Comparison of ENCODE assay signal across 8 mouse cellular contexts in genomic region chr7:43562006-43562633, GRCm38 (mm10). TPM values are rescaled to one million over a fixed set of nuclear protein-coding genes. Genes with fewer than 3 reads are reported as not detected.
DNase-seq lines count a peak whose midpoint lies in the region; ATAC-seq lines count a peak whose summit lies in the region.

Gene Zfp658, plus strand, starts transcription at chr7:43562256.

- H3K27me3 ChIP-seq in intestine, embryonic 16.5 days (replicated peaks; ENCODE audit: control insufficient read depth, insufficient read depth, low read length), result no peaks in the 10 kb centered on the region

- intact Hi-C loops in left cerebral cortex, postnatal 25 days (cut with DNase I), result loop anchor here (1.0 to 10.0 kb wide), 3 partner anchors 17 to 247 kb away; partner anchors contain the start of genes Zfp715 and Zfp719

- H3K4me2 ChIP-seq in intestine, embryonic 16.5 days (ENCODE audit: low read depth, low read length), result peak within 1 kb of the TSS; percentile 71

- H3K9me3 ChIP-seq in intestine, embryonic 16.5 days (ENCODE audit: control insufficient read depth, low read length), result no peaks in the 10 kb centered on the region

- peak; percentile 87 for ATAC-seq in intestine, embryonic 16.5 days

- 0% methylated on average over 27 of the region's 27 CpGs for WGBS in intestine, embryonic 16.5 days

- H3K27ac ChIP-seq in intestine, embryonic 16.5 days (ENCODE audit: low read length), result peak within 1 kb of the TSS; percentile 84

- peaks cover 13% of the 10 kb centered on the region for H3K4me1 ChIP-seq in intestine, embryonic 16.5 days (ENCODE audit: control insufficient read depth, insufficient read depth, low read length)

- peak; percentile 87 for DNase-seq in adrenal gland, adult 2 months
- DNase-seq in embryo, embryonic 11 days, result peak; percentile 94
- DNase-seq in gonadal fat pad, adult 2 months (ENCODE audit: low read depth), result peak; percentile 23
- peak; percentile 85 to 93 for DNase-seq in left cerebral cortex, postnatal 25 days (ENCODE audit: low spot score in 2 of 2)
- peak; percentile 95 for DNase-seq in mesoderm, embryonic 11.5 days (ENCODE audit: low read depth, low spot score)
- DNase-seq in right cerebral cortex, postnatal 25 days, result peak; percentile 81
- peak; percentile 49 to 77 for DNase-seq in urinary bladder, postnatal 36 days (ENCODE audit: low spot score in 2 of 2)

- H3K4me3 ChIP-seq in intestine, embryonic 16.5 days (ENCODE audit: low read length), result peak within 1 kb of the TSS; percentile 66

- H3K36me3 ChIP-seq in intestine, embryonic 16.5 days (ENCODE audit: control insufficient read depth, insufficient read depth, low read length), result no peaks in the 10 kb centered on the region

- peak within 1 kb of the TSS; percentile 81 for H3K9ac ChIP-seq in intestine, embryonic 16.5 days (ENCODE audit: low read depth, low read length)

RNA-seq across cellular contexts. Expression of gene Zfp658, which starts in this region (rescaled TPM):
- total RNA-seq in adrenal gland, adult 2 months (2021), result 1 to 10 TPM; 2.0 to 3.1 TPM
- polyA plus RNA-seq in adrenal gland, adult 2 months (2012; rRNA removed), result 0.52 and 0.71 TPM in 2 replicates
- polyA plus RNA-seq in gonadal fat pad, adult 2 months (2012; rRNA removed), result 1.9 and 2.4 TPM in 2 replicates
- polyA plus RNA-seq in intestine, embryonic 16.5 days (2015; fragmentation: Nextera tagmentation; extraction: Ambion mirVana), result 2.2 and 2.4 TPM in 2 replicates
- 1 to 10 TPM; 3.8 to 4.7 TPM for total RNA-seq in left cerebral cortex, postnatal 25 days (2021)

Comparison
In these comparisons a context has a peak if more than half of its experiments do, and no peak if none do; other contexts are left out.
1. Peak in every context shown above with its lines: DNase-seq, ATAC-seq, H3K4me3 ChIP-seq and H3K27ac ChIP-seq.
2. DNase-seq: peak in every context shown above with its lines; median percentile 95 in mesoderm, embryonic 11.5 days; 94 in embryo, embryonic 11 days; 89 in left cerebral cortex, postnatal 25 days; 87 in adrenal gland, adult 2 months; 81 in right cerebral cortex, postnatal 25 days; 63 in urinary bladder, postnatal 36 days; 23 in gonadal fat pad, adult 2 months.